Mouse (Mus musculus): ENCODE measurements around the gene Fkbp15.

The Fkbp15 gene

DNA sequence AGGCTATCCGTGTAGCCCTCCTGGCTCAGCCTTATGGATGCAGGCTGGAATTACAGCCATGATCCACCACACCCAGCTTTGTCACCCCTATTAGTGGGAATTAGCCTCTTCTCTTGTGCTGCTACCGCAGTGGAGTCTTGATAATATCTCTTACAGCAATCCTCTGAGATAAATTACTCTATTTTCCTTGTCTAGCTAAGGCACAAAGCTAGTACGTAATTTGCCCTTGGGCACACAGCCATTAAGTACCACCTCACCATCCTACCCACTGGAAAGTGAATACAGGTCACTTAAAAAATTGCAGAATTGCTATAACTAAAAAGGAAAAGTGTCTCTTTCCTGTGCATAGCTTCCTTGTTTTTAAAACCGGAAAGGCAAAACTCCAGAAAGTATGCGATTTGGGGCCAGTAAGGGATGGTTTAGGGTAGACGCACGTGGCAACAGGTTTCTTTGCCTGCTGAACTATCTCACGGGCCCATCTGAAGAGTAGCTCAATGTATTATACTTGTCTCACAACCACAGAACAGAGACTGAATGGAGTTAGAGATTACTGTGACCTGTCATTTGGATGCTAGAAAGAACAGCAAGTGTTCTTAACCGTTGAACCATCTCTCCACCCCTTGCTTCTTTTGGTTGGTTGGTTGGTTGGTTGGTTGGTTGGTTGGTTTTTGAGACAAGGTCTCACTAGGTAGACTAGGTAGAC, 12.6 kb upstream of the Fkbp15 start:
- no peak for DNase-seq (ENCODE audit: low read depth)

DNA sequence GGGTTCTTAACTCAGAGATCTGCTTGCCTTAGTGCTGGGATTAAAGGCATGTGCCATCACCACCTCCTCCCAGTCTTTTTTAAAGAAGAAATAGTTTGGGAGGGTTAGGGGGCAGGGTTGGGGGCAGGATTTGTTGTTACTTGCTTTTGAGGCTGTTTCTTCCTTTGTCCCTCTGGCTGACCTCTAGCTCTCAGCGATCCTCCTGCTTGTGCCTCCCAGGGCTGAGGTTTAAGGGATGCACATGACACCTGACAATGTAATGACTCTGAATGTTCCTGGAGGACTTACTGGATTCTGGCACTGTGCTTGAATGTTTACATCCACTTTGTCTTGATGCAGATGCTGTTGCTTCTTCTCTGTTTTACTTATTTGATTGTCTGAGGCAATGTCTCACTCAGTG, 12.1 kb upstream of the Fkbp15 start:
- no peak for DNase-seq (ENCODE audit: low read depth)

DNA sequence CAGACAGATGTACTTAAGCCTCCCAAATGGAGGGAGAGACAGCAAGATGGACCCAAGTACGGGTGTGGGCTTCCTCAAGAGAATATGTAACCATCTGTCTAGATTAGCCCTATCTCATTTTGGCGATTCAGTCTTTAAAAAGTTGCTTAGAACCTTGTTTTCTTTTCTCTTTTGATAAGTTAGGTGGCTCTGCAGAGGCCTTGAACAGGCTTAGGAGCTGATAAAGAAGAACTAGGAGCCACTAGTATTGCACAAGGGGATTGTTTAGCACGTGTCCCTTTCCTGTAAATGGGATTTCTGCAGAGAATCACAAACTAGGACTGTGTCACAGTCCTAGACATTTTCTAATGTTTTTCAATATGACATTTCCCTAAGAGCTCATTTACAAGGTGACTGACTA, 8.7 kb upstream of the Fkbp15 start:
- DNase-seq (ENCODE audit: low read depth): no peak

DNA sequence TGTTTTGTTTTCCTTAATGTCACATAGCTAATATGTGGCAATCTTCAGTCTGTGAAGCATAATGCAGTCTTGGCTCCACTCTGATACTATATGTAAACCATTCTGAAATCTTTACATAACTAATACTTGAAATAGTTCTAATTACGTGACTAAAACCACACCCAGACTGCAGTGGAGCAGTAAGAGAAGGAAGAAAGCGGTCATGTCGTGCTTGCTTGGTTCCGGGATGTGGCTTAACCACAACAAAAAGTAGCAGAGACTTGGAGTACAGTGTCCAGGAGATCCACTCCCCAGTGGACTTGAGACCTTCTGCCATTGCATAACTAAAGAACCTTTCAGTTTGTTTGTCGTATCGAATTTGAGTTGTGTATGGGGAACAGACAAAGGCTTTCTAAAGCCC, 7.2 kb upstream of the Fkbp15 start:
- DNase-seq (ENCODE audit: low read depth): no peak

DNA sequence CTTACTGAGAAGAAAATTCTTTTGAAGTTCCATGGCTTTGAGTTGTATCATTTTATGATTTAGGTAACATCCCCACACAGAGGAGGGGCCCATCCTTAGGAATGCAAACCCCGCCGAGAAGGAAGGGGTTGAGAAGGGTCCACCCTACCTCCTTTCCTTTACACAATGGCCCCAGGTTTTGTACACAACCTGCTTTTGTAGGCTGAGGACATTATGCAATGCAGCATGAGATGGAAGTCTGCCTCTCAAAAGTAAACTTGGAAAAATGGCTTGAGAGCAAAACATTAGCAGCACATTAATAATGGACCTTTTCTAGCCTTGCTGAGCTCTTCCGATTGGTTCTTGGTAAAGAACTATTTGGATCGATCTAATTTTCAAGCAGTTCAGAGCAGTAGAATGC, 5.9 kb upstream of the Fkbp15 start:
- no peak for DNase-seq (ENCODE audit: low read depth)

DNA sequence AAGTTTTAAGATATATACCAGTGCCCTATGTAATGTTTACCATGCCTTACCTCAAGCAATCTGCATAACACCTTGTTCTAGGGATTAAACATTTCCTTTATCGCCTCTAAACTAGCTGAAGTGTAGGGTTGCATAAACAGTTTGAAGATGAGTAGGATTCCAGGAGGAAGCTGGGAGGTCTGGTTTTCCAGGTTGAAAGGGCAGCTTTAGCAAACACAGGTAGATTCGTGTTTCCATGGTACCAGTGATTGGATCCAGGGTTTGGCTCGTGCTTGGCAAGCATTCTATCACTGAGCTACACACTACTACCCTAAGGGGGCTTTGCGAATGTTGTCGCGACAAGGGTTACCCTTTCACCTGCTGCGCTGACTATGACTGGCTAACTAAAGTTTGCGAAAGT, 4.0 kb upstream of the Fkbp15 start:
- DNase-seq (ENCODE audit: low read depth): no peak

DNA sequence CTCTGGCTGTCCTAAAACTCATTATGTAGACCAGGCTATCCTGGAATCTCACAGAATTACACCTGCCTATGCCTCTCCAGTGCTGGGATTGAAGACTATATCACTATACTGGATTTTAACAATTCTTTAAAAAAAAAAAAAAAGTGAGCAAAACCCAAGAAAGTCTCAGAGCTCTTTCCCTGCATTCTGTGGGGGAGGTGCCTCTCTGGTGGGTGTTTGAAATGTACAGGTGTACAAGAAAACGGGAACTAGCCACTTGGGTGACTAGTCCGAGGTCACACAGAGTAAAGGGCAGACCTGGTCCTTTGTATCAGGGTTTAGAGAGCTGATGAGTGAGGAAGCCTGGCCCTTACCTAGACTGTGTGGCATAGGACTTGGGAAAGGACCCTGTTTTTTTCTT, 2.1 kb upstream of the Fkbp15 start:
- no peak for DNase-seq (ENCODE audit: low read depth)

DNA sequence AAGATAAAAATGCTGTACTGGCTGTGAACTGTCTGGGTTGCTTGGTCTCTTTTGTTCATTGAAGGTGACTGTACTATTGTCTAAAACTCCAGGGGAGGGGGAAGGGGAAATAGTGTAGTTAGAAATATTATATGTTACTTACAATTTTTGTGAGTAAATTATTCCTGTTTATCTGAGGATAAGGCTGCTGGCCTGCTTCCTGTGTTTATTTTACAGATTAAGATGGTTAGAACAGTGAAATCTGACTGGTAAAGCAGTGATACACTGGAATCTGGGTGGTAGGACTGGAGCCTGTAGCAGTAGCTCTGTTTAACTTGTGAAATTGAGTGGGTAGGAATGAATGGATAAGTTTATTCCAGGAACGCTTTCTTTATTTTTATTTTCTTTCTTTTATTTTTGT, 1.6 kb upstream of the Fkbp15 start:
- DNase-seq (ENCODE audit: low read depth): no peak

DNA sequence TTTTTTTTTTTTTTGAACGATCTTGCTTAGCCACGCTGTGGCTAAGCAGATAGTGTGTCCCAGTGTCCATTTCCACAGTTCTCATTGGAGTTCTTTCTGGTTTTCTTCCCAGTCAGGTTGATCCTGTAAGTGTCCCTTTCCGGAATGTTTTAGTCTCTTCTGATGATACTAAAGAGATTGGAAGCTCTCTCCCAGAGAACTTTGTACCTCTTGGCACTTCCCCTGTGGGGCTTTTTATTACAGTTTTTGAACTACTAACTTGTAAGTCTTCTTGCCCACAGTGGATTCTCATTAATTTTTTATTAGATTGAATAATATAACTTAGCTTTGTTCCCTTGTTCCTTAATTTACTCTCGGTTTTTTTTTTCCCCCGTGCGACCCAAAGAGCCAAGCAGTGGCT, 1.2 kb upstream of the Fkbp15 start:
- no peak for DNase-seq (ENCODE audit: low read depth)

DNA sequence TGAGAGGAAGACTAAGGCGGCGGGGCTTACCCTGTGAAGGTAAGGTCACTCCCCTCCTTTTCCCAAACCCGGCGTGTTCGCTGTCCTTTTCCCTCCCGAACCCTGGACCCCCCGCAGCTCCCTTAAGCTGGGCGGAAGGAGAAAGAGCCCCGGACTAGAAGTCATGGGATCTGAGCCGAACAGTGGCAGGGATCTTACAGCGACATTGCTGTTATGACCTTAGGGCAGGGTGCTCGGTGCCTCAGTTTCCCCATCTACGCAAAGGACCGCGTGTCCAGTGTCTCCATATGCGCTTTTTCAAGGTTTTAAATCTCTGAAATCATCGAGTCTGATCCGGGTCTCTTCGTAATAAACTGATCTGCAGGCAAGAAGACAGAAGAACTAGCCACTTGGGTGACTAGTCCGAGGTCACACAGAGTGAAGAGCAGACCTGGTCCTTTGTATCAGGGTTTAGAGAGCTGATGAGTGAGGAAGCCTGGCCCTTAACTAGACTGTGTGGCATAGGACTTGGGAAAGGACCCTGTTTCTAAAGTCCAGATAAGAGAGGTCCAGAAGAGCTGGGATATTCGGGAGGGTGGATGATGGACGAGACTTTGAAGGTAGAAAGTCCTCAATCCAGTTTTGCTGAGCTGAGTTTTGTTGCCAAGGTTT, 582 bp upstream of the Fkbp15 start:
- DNase-seq (ENCODE audit: low read depth): no peak

DNA sequence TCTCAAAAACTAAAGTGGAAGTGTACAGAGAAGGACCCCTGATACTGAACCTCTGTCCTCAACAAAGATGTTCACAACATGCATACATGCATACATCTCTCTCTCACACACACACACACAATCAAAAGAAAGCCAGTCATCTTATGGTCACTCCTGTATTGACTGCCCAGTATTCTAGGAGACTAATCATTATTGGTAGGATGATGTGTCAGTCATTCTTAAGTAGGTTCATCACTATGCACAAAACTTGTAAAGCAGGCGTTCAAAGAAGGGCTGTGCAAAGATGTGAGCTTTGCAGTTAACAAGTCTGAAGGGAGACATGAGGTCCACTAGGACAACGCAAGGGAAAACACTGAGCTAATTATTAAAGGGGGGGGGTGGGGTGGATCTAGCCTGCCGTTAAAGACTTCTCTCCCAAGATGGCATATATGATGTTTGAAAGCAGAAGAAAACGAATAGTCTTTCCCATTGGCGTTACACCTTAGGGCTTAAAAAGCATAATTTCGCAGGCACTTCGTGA, 1.0 kb downstream of the Fkbp15 start:
- peak; percentile 61 for DNase-seq (ENCODE audit: low read depth)

DNA sequence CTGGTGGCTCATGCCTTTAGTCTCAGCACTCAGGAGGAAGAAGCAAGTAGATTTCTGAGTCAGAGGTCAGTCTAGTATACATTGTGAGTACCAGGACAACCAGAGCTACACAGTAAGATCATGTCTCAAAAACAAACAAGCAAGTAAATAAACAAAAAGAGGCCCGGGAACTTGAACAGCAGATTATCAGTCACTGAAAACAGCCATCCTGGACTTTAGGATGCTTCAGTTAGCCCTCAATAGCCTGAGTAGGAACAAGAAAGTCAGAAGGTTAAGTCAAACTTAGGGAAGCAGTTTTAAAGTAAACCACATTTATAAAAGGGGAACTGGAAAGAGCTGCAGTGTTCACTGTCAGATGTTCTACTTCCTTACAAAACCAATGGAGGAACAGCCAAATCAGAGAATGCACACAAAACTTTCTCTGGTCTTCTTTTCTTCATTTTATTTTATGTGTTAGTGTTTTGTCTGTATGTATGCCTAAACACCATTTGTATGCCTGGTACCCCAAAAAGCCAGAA, 2.7 kb downstream of the Fkbp15 start:
- no peak for DNase-seq (ENCODE audit: low read depth)

DNA sequence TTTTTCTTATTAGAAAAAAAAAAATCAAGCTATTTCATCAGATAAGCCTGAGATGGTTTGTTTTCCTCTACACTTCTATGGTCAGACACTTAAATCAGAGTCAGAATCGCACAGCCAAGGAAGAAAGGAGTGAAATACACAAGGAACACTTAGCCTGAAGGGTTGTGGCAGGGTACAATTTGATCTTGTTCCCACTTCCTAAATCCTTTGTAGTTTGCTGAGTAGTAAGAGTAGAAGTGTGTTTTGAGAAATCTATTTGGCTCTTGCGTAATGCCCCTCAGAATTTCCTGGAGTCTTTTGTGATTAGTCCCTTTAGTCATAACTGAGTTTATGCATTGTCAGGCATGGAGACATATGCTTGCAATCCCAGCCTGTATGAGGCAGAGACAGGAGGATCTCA, 11.0 kb downstream of the Fkbp15 start:
- DNase-seq (ENCODE audit: low read depth): peak; percentile 38

DNA sequence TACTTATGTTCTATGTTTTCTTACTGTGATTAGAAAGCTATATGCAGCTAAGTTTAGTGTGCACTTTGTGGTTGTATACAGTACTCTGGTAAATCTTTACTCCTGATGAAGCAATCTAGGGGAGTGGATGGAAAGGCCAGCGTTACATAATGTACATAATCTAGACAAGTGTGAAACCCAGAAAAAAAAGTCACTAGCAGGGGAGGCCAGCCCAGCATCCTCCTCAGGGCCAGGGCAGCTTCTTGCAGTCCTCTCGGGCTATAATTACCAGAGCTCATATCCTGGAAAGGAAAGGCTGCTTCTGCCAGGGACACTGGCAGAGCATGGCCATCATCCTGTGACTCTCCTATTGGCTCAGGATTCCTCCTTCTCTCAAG, 12.0 kb downstream of the Fkbp15 start:
- no peak for DNase-seq (ENCODE audit: low read depth)

DNA sequence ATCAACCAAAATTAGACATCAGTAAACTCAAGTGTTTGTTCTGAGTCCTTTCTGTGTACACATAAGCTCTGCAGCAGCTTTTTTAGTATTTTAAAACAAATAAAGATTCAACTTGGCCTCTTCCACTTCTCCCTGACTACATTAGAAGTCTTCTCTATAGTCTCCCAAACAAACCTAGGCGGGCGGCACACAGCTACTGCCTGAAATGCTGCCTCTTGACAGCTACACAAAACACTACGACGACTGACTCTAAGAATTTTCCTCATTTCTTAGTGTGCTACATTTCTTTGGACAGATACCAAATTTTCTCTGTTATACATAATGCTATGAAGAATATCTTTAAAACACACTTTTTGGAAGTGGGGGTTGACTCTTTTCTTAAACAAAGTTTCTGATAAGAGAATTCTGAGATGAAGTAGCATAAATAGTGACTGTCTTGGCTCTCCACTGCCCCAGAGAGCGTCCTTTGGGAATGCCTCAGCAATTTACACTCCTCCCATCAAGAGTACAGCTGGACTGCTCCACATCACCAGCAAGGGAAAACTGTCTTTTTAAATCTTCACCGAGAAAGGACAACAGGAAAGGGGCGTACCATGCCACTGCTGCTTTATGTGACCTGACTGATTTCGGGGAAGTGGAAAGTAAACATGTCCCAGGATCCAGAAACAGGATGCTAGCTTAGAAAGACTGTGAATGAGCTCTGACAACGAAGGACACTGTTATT, 12.6 kb downstream of the Fkbp15 start:
- no peak for DNase-seq (ENCODE audit: low read depth)

DNA sequence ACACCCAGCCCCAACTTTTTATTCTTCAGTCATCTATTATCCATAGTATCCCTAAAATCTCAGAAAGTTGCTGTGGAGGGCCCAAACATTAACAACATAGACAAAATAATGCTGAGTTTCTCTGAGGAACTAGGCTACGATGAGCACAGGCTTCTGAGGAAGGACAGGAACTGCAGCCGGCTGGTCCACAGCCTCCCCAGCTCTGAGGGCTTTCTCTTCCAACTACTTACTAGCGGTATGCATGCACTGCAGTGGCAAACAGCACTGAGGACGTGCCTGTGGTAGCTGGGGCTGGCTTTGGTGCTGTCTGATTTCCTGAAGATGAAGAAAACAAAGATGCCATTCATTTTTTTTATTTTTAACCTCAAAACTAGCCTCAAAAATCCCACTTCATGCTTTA, 14.5 kb downstream of the Fkbp15 start:
- DNase-seq (ENCODE audit: low read depth): no peak

DNA sequence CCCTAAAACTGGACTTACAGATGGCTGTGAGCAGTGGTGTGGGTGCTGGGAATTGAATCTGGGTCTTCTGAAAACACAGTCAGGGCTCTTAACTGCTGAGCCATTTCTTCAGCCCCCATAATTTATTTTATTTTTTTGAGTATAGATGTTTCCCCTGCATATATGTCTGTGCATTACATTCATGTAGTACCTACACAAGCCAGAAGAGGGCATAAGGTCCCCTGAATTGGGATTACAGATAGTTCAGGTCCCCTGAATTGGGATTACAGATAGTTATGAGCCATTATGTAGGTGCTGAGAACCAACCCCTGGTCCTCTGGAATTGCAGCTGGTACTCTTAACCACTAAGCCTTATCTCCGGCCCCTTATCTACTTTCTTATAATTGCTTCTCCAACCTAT, 16.3 kb downstream of the Fkbp15 start:
- DNase-seq (ENCODE audit: low read depth): peak; percentile 60

DNA sequence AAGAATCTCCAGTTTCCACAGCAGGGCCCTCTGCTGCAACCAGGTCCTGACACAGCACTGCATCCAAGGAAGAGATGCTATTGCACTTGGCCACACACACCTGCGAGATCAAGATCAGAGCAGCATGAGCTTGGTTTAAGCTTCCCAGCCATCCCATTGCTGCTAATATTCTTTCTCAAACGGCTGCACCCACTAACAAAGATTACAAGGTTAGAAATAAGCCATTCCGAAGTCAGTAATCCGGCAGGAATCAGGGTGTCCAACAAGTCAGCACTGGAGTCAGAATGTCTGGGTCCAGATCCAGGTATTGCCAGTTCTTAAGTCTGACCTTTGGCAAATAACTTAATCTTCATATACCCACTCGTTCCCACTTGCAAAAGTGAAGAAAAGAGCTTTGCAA, 21.8 kb downstream of the Fkbp15 start:
- no peak for DNase-seq (ENCODE audit: low read depth)

DNA sequence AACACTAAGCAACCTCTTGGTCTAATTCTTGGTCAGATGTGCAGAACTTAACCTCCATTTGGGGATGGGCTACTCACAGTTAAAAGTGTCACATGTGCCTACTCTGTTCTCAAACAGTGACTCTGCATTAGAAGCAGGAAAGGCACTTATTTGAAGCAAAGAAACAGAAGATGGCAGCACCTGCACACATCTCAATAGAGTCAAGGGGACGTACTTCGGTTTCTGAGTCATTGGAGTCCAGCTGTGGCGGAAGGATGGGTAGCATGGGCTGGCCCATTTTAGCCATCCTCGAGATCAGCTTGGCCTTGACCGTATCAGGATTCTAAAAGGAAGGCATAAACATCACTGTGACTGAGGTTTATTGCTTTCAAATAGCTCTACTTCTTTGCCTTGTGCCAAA, 28.4 kb downstream of the Fkbp15 start:
- peak; percentile 54 for DNase-seq (ENCODE audit: low read depth)

DNA sequence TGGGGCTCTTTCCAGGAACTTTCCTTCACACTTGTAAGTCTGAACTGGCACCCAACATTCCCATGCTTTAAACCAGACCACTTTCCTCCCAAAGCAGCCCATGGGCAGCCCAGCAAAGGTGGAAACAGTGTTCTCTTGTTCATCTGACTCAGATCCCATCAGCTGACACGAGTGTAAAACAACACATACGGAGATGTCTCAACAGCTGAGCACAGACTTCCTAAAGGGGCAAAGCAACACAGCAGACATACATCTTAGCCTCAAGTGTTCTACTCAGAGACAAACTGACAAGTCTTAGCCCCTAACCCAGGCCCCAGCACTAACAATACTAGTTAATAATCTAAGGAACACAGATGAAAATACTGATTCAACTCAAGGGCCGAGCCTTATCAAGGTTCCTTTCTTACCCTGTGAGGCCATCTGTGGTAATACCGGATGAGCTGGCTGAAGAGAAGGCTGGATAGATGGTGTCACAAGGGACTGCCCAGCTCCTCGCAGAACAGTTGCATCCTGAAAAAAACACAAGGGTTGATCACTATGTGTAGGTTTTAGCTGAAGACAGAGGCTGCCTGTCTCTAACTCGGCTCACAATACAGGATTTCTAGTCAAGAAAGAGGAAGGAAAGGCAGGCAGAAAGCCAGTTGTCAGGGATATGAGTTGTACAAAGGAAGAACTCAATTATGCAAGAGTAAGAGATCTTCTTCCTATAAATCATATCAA, 31.2 kb downstream of the Fkbp15 start:
- no peak for DNase-seq (ENCODE audit: low read depth)

DNA sequence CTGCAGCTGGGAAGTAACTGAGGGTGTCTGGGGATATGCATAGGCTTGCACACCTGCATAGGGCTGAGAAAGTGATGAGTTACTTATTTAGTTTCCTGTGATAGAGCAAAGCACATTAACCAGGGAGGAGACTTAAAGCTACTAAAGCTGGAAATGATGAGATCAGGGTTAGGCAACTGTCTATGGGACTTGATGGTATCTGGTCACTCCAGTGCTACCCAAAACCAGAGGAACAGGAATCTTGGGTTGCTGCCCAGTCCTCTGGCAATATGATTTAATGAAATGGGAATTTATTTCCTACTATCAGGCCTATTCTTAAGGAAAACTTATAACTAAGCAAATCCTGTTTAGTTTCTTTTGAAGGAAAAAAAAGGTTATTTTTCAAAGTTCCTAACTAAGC, 34.2 kb downstream of the Fkbp15 start:
- DNase-seq (ENCODE audit: low read depth): peak; percentile 37

DNA sequence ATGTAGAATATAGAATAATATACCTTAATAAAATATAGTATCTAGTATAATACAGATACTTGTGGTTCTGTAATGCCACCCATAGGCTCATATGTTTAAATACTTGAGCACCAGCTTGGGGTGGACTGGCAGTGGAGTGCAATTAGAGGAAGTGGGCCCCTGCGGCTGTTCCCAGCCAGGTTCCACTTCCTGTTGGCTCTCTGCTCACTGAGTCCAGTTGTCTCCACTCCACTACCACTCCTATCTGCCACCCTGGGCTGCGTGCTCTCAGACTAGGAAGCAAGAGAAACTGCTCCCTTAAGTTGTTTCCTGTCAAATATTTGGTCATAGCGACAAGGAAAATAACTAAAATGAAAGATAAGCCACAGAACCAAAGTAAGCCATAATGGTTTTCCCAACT, 37.7 kb downstream of the Fkbp15 start:
- no peak for DNase-seq (ENCODE audit: low read depth)

Measured in NIH3T3 (cell line).